Mouse (Mus musculus) heart, embryonic 15.5 days (tissue): ENCODE measurements around the gene Marveld1. TPM values are rescaled to one million over a fixed set of nuclear protein-coding genes. Genes with fewer than 3 reads are reported as not detected.

ENCODE experiments used
- ATAC-seq: fragments of 200-750 bp; cut with Nextera tagmentation; replicated peaks from 2 replicates; pipeline ENCODE4 v1.8.0; 2017; ENCODE audit warnings: low read depth, moderate TSS enrichment; ENCODE audit not compliant: insufficient number of reproducible peaks, insufficient read depth, low FRiP score
- H3K27ac ChIP-seq: fragments of 300-500 bp; sonication (generic); 2 replicates; pipeline ENCODE4 v1.5.1; 2015; ENCODE audit warnings: mild to moderate bottlenecking, inconsistent platforms
- H3K27me3 ChIP-seq: fragments of 300-500 bp; sonication (generic); 2 replicates; pipeline ENCODE4 v1.6.1; 2015; ENCODE audit warnings: inconsistent platforms
- H3K36me3 ChIP-seq: fragments of 300-500 bp; sonication (generic); 2 replicates; pipeline ENCODE4 v1.6.1; 2015; ENCODE audit warnings: mild to moderate bottlenecking, inconsistent platforms
- H3K4me1 ChIP-seq: fragments of 300-500 bp; sonication (generic); replicated peaks from 2 replicates; pipeline ENCODE4 v1.6.1; 2015; ENCODE audit warnings: inconsistent platforms
- H3K4me2 ChIP-seq: fragments of 300-500 bp; sonication (generic); 2 replicates; pipeline ENCODE4 v1.6.1; 2015; ENCODE audit warnings: inconsistent platforms, mild to moderate bottlenecking, moderate library complexity
- H3K4me3 ChIP-seq: fragments of 300-500 bp; sonication (generic); 2 replicates; pipeline ENCODE4 v1.5.1; 2015; ENCODE audit warnings: mild to moderate bottlenecking, inconsistent platforms
- H3K9ac ChIP-seq: fragments of 300-500 bp; sonication (generic); 2 replicates; pipeline ENCODE4 v1.6.1; 2015; ENCODE audit warnings: mild to moderate bottlenecking, inconsistent platforms
- H3K9me3 ChIP-seq: fragments of 300-500 bp; sonication (generic); replicated peaks from 2 replicates; pipeline ENCODE4 v1.6.1; 2016; ENCODE audit warnings: inconsistent platforms
- WGBS: fragments of 180-500 bp; shearing (Covaris S2); methylation state at CpG from one replicate; pipeline ENCODE4 v1.1.7; 2015; ENCODE audit warnings: mixed read lengths; 5-methylcytosine and 5-hydroxymethylcytosine counted together
- polyA plus RNA-seq: library from polyadenylated mRNA; unstranded; fragments of >200 nt; fragmentation: Nextera tagmentation; extraction: Ambion mirVana; gene quantifications from 2 replicates; pipeline ENCODE4 v1.2.1, GENCODE M21; 2015

Gene Marveld1
- polyA plus RNA-seq, 1 experiment from 2014 or later, result 15.8 TPM

GRCm38 (mm10) chr19:42141998-42142397, 5.2 kb upstream of the Marveld1 start:
- no peak for ATAC-seq
- Histone ChIP-seq H3K9ac (no peak overlapping the region), H3K4me3 (no peak overlapping the region), H3K36me3 (no peaks in the 10 kb centered on the region), H3K27me3 (no peaks in the 10 kb centered on the region), H3K9me3 (no peaks in the 10 kb centered on the region), H3K4me2 (no peak overlapping the region), H3K27ac (no peak overlapping the region), H3K4me1 (peaks cover 14% of the 10 kb centered on the region)
- WGBS, result 72% methylated on average over 3 of the region's 3 CpGs

GRCm38 (mm10) chr19:42142757-42143156, 4.4 kb upstream of the Marveld1 start:
- no peak overlapping the region for H3K4me3 ChIP-seq
- no peak overlapping the region for H3K4me2 ChIP-seq
- no peak for ATAC-seq
- H3K4me1 ChIP-seq, result peaks cover 15% of the 10 kb centered on the region
- no peaks in the 10 kb centered on the region for H3K36me3 ChIP-seq
- WGBS, result 69% methylated on average over 2 of the region's 2 CpGs
- no peak overlapping the region for H3K9ac ChIP-seq
- no peaks in the 10 kb centered on the region for H3K27me3 ChIP-seq
- H3K9me3 ChIP-seq, result no peaks in the 10 kb centered on the region
- H3K27ac ChIP-seq, result no peak overlapping the region

GRCm38 (mm10) chr19:42144067-42144466, 3.1 kb upstream of the Marveld1 start:
- Histone ChIP-seq H3K9me3 (no peaks in the 10 kb centered on the region), H3K9ac (no peak overlapping the region), H3K27me3 (no peaks in the 10 kb centered on the region), H3K4me3 (no peak overlapping the region), H3K4me2 (0 out of 2 replicates have a peak overlapping the region, but pooled peaks have one; percentile 16), H3K4me1 (peaks cover 29% of the 10 kb centered on the region), H3K36me3 (no peaks in the 10 kb centered on the region), H3K27ac (no peak overlapping the region)
- ATAC-seq, result no peak
- WGBS, result 32% methylated on average over 6 of the region's 6 CpGs

- Histone ChIP-seq H3K27ac (no peak overlapping the region), H3K4me1 (peaks cover 34% of the 10 kb centered on the region), H3K4me2 (peak overlapping the region; percentile 16; the same call in 1 of the 2 replicates), H3K9ac (no peak overlapping the region), H3K4me3 (no peak overlapping the region), H3K9me3 (no peaks in the 10 kb centered on the region), H3K36me3 (no peaks in the 10 kb centered on the region), H3K27me3 (no peaks in the 10 kb centered on the region)
- 25% methylated on average over 8 of the region's 8 CpGs for WGBS
- ATAC-seq, result no peak
Measured at GRCm38 (mm10) chr19:42144541-42145167, 2.5 kb upstream of the Marveld1 start.

GRCm38 (mm10) chr19:42145210-42145609, 2.0 kb upstream of the Marveld1 start:
- no peak overlapping the region for H3K27ac ChIP-seq
- 47% methylated on average over 4 of the region's 4 CpGs for WGBS
- no peak overlapping the region for H3K4me2 ChIP-seq

GRCm38 (mm10) chr19:42145731-42146130, 1.5 kb upstream of the Marveld1 start:
- 86% methylated on average over 2 of the region's 2 CpGs for WGBS
- Histone ChIP-seq H3K27me3 (no peaks in the 10 kb centered on the region), H3K36me3 (no peaks in the 10 kb centered on the region), H3K9me3 (no peaks in the 10 kb centered on the region), H3K4me1 (peaks cover 45% of the 10 kb centered on the region), H3K9ac (no peak overlapping the region), H3K4me2 (no peak overlapping the region), H3K27ac (no peak overlapping the region), H3K4me3 (no peak overlapping the region)
- no peak for ATAC-seq

More at GRCm38 (mm10) chr19:42145210-42145609, 2.0 kb upstream of the Marveld1 start:
- Histone ChIP-seq H3K27me3 (no peaks in the 10 kb centered on the region), H3K36me3 (no peaks in the 10 kb centered on the region), H3K9me3 (no peaks in the 10 kb centered on the region), H3K4me1 (peaks cover 40% of the 10 kb centered on the region), H3K4me3 (no peak overlapping the region), H3K9ac (no peak overlapping the region)
- ATAC-seq, result no peak

- peak overlapping the region; percentile 88; the same call in 1 of the 2 replicates for H3K9ac ChIP-seq
- H3K4me1 ChIP-seq, result peaks cover 52% of the 10 kb centered on the region
- H3K27me3 ChIP-seq, result no peaks in the 10 kb centered on the region
- H3K4me2 ChIP-seq, result peak overlapping the region; percentile 90
- 88% methylated on average over 9 of the region's 9 CpGs for WGBS
- no peaks in the 10 kb centered on the region for H3K9me3 ChIP-seq
- peak overlapping the region; percentile 79; the same call in 1 of the 2 replicates for H3K4me3 ChIP-seq
- peak overlapping the region; percentile 91 for H3K27ac ChIP-seq
- H3K36me3 ChIP-seq, result no peaks in the 10 kb centered on the region
- no peak for ATAC-seq
Measured at GRCm38 (mm10) chr19:42146276-42147010, 757 bp upstream of the Marveld1 start.

- peak overlapping the region; percentile 79 for H3K4me3 ChIP-seq
- H3K36me3 ChIP-seq, result no peaks in the 10 kb centered on the region
- peak; percentile 40 for ATAC-seq
- WGBS, result under 1% methylated on average over 63 of the region's 63 CpGs
- H3K9ac ChIP-seq, result peak overlapping the region; percentile 88
- peaks cover 57% of the 10 kb centered on the region for H3K4me1 ChIP-seq
- peak overlapping the region; percentile 90 for H3K4me2 ChIP-seq
- H3K9me3 ChIP-seq, result no peaks in the 10 kb centered on the region
- H3K27ac ChIP-seq, result peak overlapping the region; percentile 91
- H3K27me3 ChIP-seq, result no peaks in the 10 kb centered on the region
Measured at GRCm38 (mm10) chr19:42147769-42148568, 769 bp downstream of the Marveld1 start.

GRCm38 (mm10) chr19:42148569-42148860, 1.3 kb downstream of the Marveld1 start:
- Histone ChIP-seq H3K4me2 (peak overlapping the region; percentile 90), H3K36me3 (no peaks in the 10 kb centered on the region), H3K27ac (peak overlapping the region; percentile 91), H3K9ac (peak overlapping the region; percentile 88), H3K27me3 (no peaks in the 10 kb centered on the region), H3K4me1 (peaks cover 57% of the 10 kb centered on the region), H3K9me3 (no peaks in the 10 kb centered on the region), H3K4me3 (peak overlapping the region; percentile 79)
- ATAC-seq, result no peak; the same call in 1 of the 2 replicates
- 14% methylated on average over 7 of the region's 7 CpGs for WGBS

- Histone ChIP-seq H3K9me3 (no peaks in the 10 kb centered on the region), H3K9ac (no peak overlapping the region), H3K27me3 (no peaks in the 10 kb centered on the region), H3K4me3 (no peak overlapping the region), H3K4me1 (peaks cover 44% of the 10 kb centered on the region), H3K4me2 (no peak overlapping the region), H3K27ac (peak overlapping the region; percentile 35), H3K36me3 (no peaks in the 10 kb centered on the region)
- peak; percentile 10; the same call in 1 of the 2 replicates for ATAC-seq
- 4% methylated on average over 6 of the region's 6 CpGs for WGBS
Measured at GRCm38 (mm10) chr19:42151990-42152389, 4.8 kb downstream of the Marveld1 start.

GRCm38 (mm10) chr19:42157493-42158237, 10.5 kb downstream of the Marveld1 start:
- Histone ChIP-seq H3K4me3 (no peak overlapping the region), H3K9me3 (no peaks in the 10 kb centered on the region), H3K4me1 (peaks cover 3% of the 10 kb centered on the region; the same call in 1 of the 2 replicates), H3K4me2 (no peak overlapping the region), H3K27ac (no peak overlapping the region), H3K36me3 (no peaks in the 10 kb centered on the region), H3K27me3 (no peaks in the 10 kb centered on the region), H3K9ac (no peak overlapping the region)
- 42% methylated on average over 12 of the region's 12 CpGs for WGBS
- no peak for ATAC-seq
